Mouse (Mus musculus) olfactory bulb, adult 2 months (tissue): ENCODE measurements around the gene Crim1.

ENCODE experiments used
- CTCF ChIP-seq: fragments of 200-500 bp; IDR thresholded peaks from 2 replicates; pipeline ENCODE4 v1.5.1; 2012; ENCODE audit warnings: low read depth, mild to moderate bottlenecking, low read length, moderate library complexity; ENCODE audit not compliant: insufficient read depth
- POLR2A ChIP-seq: fragments of 200-500 bp; IDR thresholded peaks from 2 replicates; pipeline ENCODE4 v1.6.1; 2012; ENCODE audit warnings: mild to moderate bottlenecking, low read depth, low read length, moderate library complexity; ENCODE audit not compliant: insufficient read depth

GRCm38 (mm10) chr17:78261684-78262083 is 61.6 kb downstream of the Crim1 start:
- TF ChIP-seq CTCF: no peak
- no peak for TF ChIP-seq POLR2A
